Mouse (Mus musculus) embryonic facial prominence, embryonic 13.5 days (tissue): ENCODE results near the gene Dtx3. TPM values are rescaled to one million over a fixed set of nuclear protein-coding genes. Genes with fewer than 3 reads are reported as not detected.

ENCODE experiments used
- ATAC-seq: fragments of 200-750 bp; cut with Nextera tagmentation; 2 replicates; pipeline ENCODE4 v1.8.0; 2017; ENCODE audit warnings: low read depth; ENCODE audit not compliant: insufficient number of reproducible peaks, insufficient read depth, low FRiP score, low TSS enrichment
- H3K27ac ChIP-seq: fragments of 300-500 bp; sonication (generic); 2 replicates; pipeline ENCODE4 v1.5.1; 2015; ENCODE audit warnings: moderate library complexity, mild to moderate bottlenecking, inconsistent platforms
- H3K27me3 ChIP-seq: fragments of 300-500 bp; sonication (generic); 2 replicates; pipeline ENCODE4 v1.6.1; 2015; ENCODE audit warnings: mild to moderate bottlenecking, inconsistent platforms
- H3K36me3 ChIP-seq: fragments of 300-500 bp; sonication (generic); 2 replicates; pipeline ENCODE4 v1.6.1; 2015; ENCODE audit warnings: mild to moderate bottlenecking, inconsistent platforms
- H3K4me1 ChIP-seq: fragments of 300-500 bp; sonication (generic); 2 replicates; pipeline ENCODE4 v1.6.1; 2015; ENCODE audit warnings: inconsistent platforms
- H3K4me2 ChIP-seq: fragments of 300-500 bp; sonication (generic); 2 replicates; pipeline ENCODE4 v1.6.1; 2015; ENCODE audit warnings: moderate library complexity, mild to moderate bottlenecking, inconsistent platforms
- H3K4me3 ChIP-seq: fragments of 300-500 bp; sonication (generic); 2 replicates; pipeline ENCODE4 v1.5.1; 2015; ENCODE audit warnings: mild to moderate bottlenecking, inconsistent platforms
- H3K9ac ChIP-seq: fragments of 300-500 bp; sonication (generic); 2 replicates; pipeline ENCODE4 v1.6.1; 2015; ENCODE audit warnings: mild to moderate bottlenecking, inconsistent platforms
- H3K9me3 ChIP-seq: fragments of 300-500 bp; sonication (generic); 2 replicates; pipeline ENCODE4 v1.6.1; 2016; ENCODE audit warnings: inconsistent platforms
- WGBS: fragments of 180-500 bp; shearing (Covaris S2); methylation state at CpG from one replicate; pipeline ENCODE4 v1.1.7; 2015; ENCODE audit warnings: mixed read lengths; 5-methylcytosine and 5-hydroxymethylcytosine counted together
- polyA plus RNA-seq: library from polyadenylated mRNA; unstranded; fragments of >200 nt; fragmentation: Nextera tagmentation; extraction: Ambion mirVana; gene quantifications from 2 replicates; pipeline ENCODE4 v1.2.1, GENCODE M21; 2015

Dtx3 gene
- 161 and 165 TPM in 2 replicates for polyA plus RNA-seq

- peak within 1 kb of the TSS; percentile 91 for H3K4me3 ChIP-seq
- H3K27me3 ChIP-seq = no peaks in the 10 kb centered on the region
- peak; percentile 57 for ATAC-seq
- no peaks in the 10 kb centered on the region for H3K9me3 ChIP-seq
- peak within 1 kb of the TSS; percentile 87 for H3K4me2 ChIP-seq
- H3K36me3 ChIP-seq = peaks cover 55% of the 10 kb centered on the region
- H3K9ac ChIP-seq = peak within 1 kb of the TSS; percentile 95
- WGBS = 0% methylated on average over 39 of the region's 47 CpGs
- H3K27ac ChIP-seq = peak within 1 kb of the TSS; percentile 96
- peaks cover 52% of the 10 kb centered on the region for H3K4me1 ChIP-seq
Observed at GRCm38 (mm10) chr10:127195328-127196129, at the start of gene Dtx3. Gene Dtx3, minus strand, starts transcription at chr10:127195728.

- Histone ChIP-seq H3K27me3 (no peaks in the 10 kb centered on the region), H3K4me3 (no peak overlapping the region), H3K27ac (no peak overlapping the region), H3K4me2 (no peak overlapping the region), H3K9me3 (no peaks in the 10 kb centered on the region), H3K36me3 (peaks cover 46% of the 10 kb centered on the region), H3K9ac (no peak overlapping the region), H3K4me1 (peaks cover 9% of the 10 kb centered on the region)
- ATAC-seq = no peak
- WGBS = 75% methylated on average over 18 of the region's 18 CpGs
Observed at GRCm38 (mm10) chr10:127238241-127238824, 42.8 kb upstream of the Dtx3 start.

- H3K4me3 ChIP-seq = no peak overlapping the region
- H3K4me1 ChIP-seq = peaks cover 9% of the 10 kb centered on the region
- peaks cover 31% of the 10 kb centered on the region for H3K36me3 ChIP-seq
- H3K4me2 ChIP-seq = no peak overlapping the region
- 10% methylated on average over 9 of the region's 9 CpGs for WGBS
- no peak for ATAC-seq
- no peak overlapping the region for H3K27ac ChIP-seq
- H3K9me3 ChIP-seq = no peaks in the 10 kb centered on the region
- no peak overlapping the region for H3K9ac ChIP-seq
- no peaks in the 10 kb centered on the region for H3K27me3 ChIP-seq
Observed at GRCm38 (mm10) chr10:127236541-127236940, 41.0 kb upstream of the Dtx3 start.

- Histone ChIP-seq H3K4me1 (peaks cover 9% of the 10 kb centered on the region), H3K9ac (no peak overlapping the region), H3K36me3 (0 out of 2 replicates have a peak, but pooled peaks cover 7% of the 10 kb centered on the region), H3K4me2 (no peak overlapping the region), H3K9me3 (no peaks in the 10 kb centered on the region), H3K27ac (no peak overlapping the region), H3K27me3 (no peaks in the 10 kb centered on the region), H3K4me3 (no peak overlapping the region)
- ATAC-seq = no peak
- 83% methylated on average over 9 of the region's 9 CpGs for WGBS
Observed at GRCm38 (mm10) chr10:127233141-127233540, 37.6 kb upstream of the Dtx3 start.

GRCm38 (mm10) chr10:127231741-127232140 lies 36.2 kb upstream of the Dtx3 start:
- 79% methylated on average over 14 of the region's 14 CpGs for WGBS

GRCm38 (mm10) chr10:127230693-127231092 lies 35.2 kb upstream of the Dtx3 start:
- H3K4me2 ChIP-seq = no peak overlapping the region
- no peak overlapping the region for H3K27ac ChIP-seq
- no peak overlapping the region for H3K4me3 ChIP-seq
- H3K27me3 ChIP-seq = peaks cover 9% of the 10 kb centered on the region; the same call in 1 of the 2 replicates
- no peaks in the 10 kb centered on the region for H3K9me3 ChIP-seq
- peaks cover 3% of the 10 kb centered on the region; the same call in 1 of the 2 replicates for H3K4me1 ChIP-seq
- H3K9ac ChIP-seq = 0 out of 2 replicates have a peak overlapping the region, but pooled peaks have one; percentile 36
- H3K36me3 ChIP-seq = no peaks in the 10 kb centered on the region
- WGBS = 83% methylated on average over 12 of the region's 12 CpGs
- ATAC-seq = no peak

More at GRCm38 (mm10) chr10:127231741-127232140, 36.2 kb upstream of the Dtx3 start:
- Histone ChIP-seq H3K4me3 (no peak overlapping the region), H3K9ac (no peak overlapping the region), H3K27ac (no peak overlapping the region), H3K27me3 (peaks cover 9% of the 10 kb centered on the region; the same call in 1 of the 2 replicates), H3K9me3 (no peaks in the 10 kb centered on the region), H3K4me1 (peaks cover 5% of the 10 kb centered on the region), H3K36me3 (no peaks in the 10 kb centered on the region), H3K4me2 (no peak overlapping the region)
- ATAC-seq = no peak

- Histone ChIP-seq H3K9me3 (no peaks in the 10 kb centered on the region), H3K4me2 (no peak overlapping the region), H3K9ac (no peak overlapping the region), H3K4me3 (no peak overlapping the region), H3K27me3 (peaks cover 9% of the 10 kb centered on the region; the same call in 1 of the 2 replicates), H3K4me1 (peaks cover 7% of the 10 kb centered on the region; the same call in 1 of the 2 replicates), H3K36me3 (no peaks in the 10 kb centered on the region), H3K27ac (no peak overlapping the region)
- 19% methylated on average over 4 of the region's 4 CpGs for WGBS
- ATAC-seq = no peak
Observed at GRCm38 (mm10) chr10:127228897-127229296, 33.4 kb upstream of the Dtx3 start.

- Histone ChIP-seq H3K27me3 (peaks cover 9% of the 10 kb centered on the region; the same call in 1 of the 2 replicates), H3K27ac (no peak overlapping the region), H3K4me2 (no peak overlapping the region), H3K36me3 (no peaks in the 10 kb centered on the region), H3K9me3 (no peaks in the 10 kb centered on the region), H3K4me1 (peaks cover 7% of the 10 kb centered on the region; the same call in 1 of the 2 replicates), H3K9ac (no peak overlapping the region), H3K4me3 (no peak overlapping the region)
- 80% methylated on average over 8 of the region's 8 CpGs for WGBS
- ATAC-seq = no peak
Observed at GRCm38 (mm10) chr10:127227163-127227562, 31.6 kb upstream of the Dtx3 start.

- Histone ChIP-seq H3K9ac (no peak overlapping the region), H3K4me1 (peaks cover 7% of the 10 kb centered on the region; the same call in 1 of the 2 replicates), H3K4me2 (no peak overlapping the region), H3K9me3 (no peaks in the 10 kb centered on the region), H3K27ac (no peak overlapping the region), H3K4me3 (no peak overlapping the region), H3K36me3 (no peaks in the 10 kb centered on the region), H3K27me3 (peaks cover 9% of the 10 kb centered on the region; the same call in 1 of the 2 replicates)
- WGBS = 66% methylated on average over 8 of the region's 8 CpGs
- ATAC-seq = no peak
Observed at GRCm38 (mm10) chr10:127226318-127226895, 30.9 kb upstream of the Dtx3 start.

GRCm38 (mm10) chr10:127225732-127226131 lies 30.2 kb upstream of the Dtx3 start:
- H3K4me3 ChIP-seq = no peak overlapping the region
- no peaks in the 10 kb centered on the region for H3K36me3 ChIP-seq
- peak overlapping the region; percentile 11; the same call in 1 of the 2 replicates for H3K9ac ChIP-seq
- H3K4me1 ChIP-seq = peaks cover 7% of the 10 kb centered on the region; the same call in 1 of the 2 replicates
- no peak overlapping the region for H3K4me2 ChIP-seq
- peaks cover 9% of the 10 kb centered on the region; the same call in 1 of the 2 replicates for H3K27me3 ChIP-seq
- no peak for ATAC-seq
- H3K9me3 ChIP-seq = no peaks in the 10 kb centered on the region
- 29% methylated on average over 10 of the region's 10 CpGs for WGBS
- H3K27ac ChIP-seq = no peak overlapping the region

- ATAC-seq = no peak
- WGBS = 34% methylated on average over 6 of the region's 6 CpGs
Observed at GRCm38 (mm10) chr10:127225213-127225612, 29.7 kb upstream of the Dtx3 start.

More at GRCm38 (mm10) chr10:127225213-127225612, 29.7 kb upstream of the Dtx3 start:
- H3K9ac ChIP-seq = no peak overlapping the region
- no peaks in the 10 kb centered on the region for H3K36me3 ChIP-seq
- H3K27ac ChIP-seq = peak overlapping the region; percentile 3; the same call in 1 of the 2 replicates
- no peak overlapping the region for H3K4me2 ChIP-seq
- H3K9me3 ChIP-seq = no peaks in the 10 kb centered on the region
- no peak overlapping the region for H3K4me3 ChIP-seq
- peaks cover 9% of the 10 kb centered on the region; the same call in 1 of the 2 replicates for H3K27me3 ChIP-seq
- H3K4me1 ChIP-seq = peaks cover 7% of the 10 kb centered on the region; the same call in 1 of the 2 replicates
